Mouse (Mus musculus) limb, embryonic 13.5 days (tissue): ENCODE measurements around the gene Sgcd. TPM values are rescaled to one million over a fixed set of nuclear protein-coding genes. Genes with fewer than 3 reads are reported as not detected.

Experiments
- ATAC-seq: fragments of 200-750 bp; cut with Nextera tagmentation; 2 replicates; pipeline ENCODE4 v1.8.0; 2017; ENCODE audit warnings: low read depth, moderate number of reproducible peaks, moderate TSS enrichment; ENCODE audit not compliant: low FRiP score
- H3K27ac ChIP-seq: fragments of 300-500 bp; sonication (generic); 2 replicates; pipeline ENCODE4 v1.5.1; 2015; ENCODE audit warnings: inconsistent platforms, mild to moderate bottlenecking, moderate library complexity
- H3K27me3 ChIP-seq: fragments of 300-500 bp; sonication (generic); 2 replicates; pipeline ENCODE4 v1.6.1; 2015; ENCODE audit warnings: mild to moderate bottlenecking, inconsistent platforms
- H3K36me3 ChIP-seq: fragments of 300-500 bp; sonication (generic); 2 replicates; pipeline ENCODE4 v1.6.1; 2015; ENCODE audit warnings: inconsistent platforms, mild to moderate bottlenecking, moderate library complexity
- H3K4me1 ChIP-seq: fragments of 300-500 bp; sonication (generic); 2 replicates; pipeline ENCODE4 v1.6.1; 2015; ENCODE audit warnings: inconsistent platforms
- H3K4me2 ChIP-seq: fragments of 300-500 bp; sonication (generic); replicated peaks from 2 replicates; pipeline ENCODE4 v1.6.1; 2015; ENCODE audit warnings: inconsistent platforms, mild to moderate bottlenecking, moderate library complexity
- H3K4me3 ChIP-seq: fragments of 300-500 bp; sonication (generic); 2 replicates; pipeline ENCODE4 v1.5.1; 2015; ENCODE audit warnings: moderate library complexity, mild to moderate bottlenecking, inconsistent platforms
- H3K9ac ChIP-seq: fragments of 300-500 bp; sonication (generic); 2 replicates; pipeline ENCODE4 v1.6.1; 2015; ENCODE audit warnings: mild to moderate bottlenecking, inconsistent platforms
- H3K9me3 ChIP-seq: fragments of 300-500 bp; sonication (generic); 2 replicates; pipeline ENCODE4 v1.6.1; 2016; ENCODE audit warnings: inconsistent platforms
- WGBS: fragments of 180-500 bp; shearing (Covaris S2); methylation state at CpG from one replicate; pipeline ENCODE4 v1.1.7; 2015; 5-methylcytosine and 5-hydroxymethylcytosine counted together
- polyA plus RNA-seq: library from polyadenylated mRNA; unstranded; fragments of >200 nt; fragmentation: Nextera tagmentation; extraction: Ambion mirVana; gene quantifications from 2 replicates; pipeline ENCODE4 v1.2.1, GENCODE M21; 2015

Sgcd gene
- polyA plus RNA-seq, 1 experiment from 2014 or later, result 9.7 TPM

DNA sequence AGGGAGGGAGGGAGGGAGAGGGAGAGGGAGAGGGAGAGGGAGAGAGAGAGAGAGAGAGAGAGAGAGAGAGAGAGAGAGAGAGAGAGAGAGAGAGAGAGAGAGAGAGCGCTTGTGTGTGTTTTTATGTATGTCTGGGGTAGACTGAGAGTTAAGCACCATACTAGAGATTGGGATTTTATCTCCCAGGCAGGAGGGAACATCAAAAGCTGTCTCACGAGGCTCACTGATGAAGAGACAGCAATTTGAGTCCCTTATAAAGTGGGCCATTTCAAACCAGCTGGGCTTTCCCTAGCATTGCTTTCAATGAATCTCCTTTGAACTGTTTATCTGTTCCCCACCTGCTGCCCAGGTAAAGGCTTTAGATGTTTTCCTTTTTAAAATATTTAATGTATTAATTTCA is 973.1 kb downstream of the Sgcd start:
- no peaks in the 10 kb centered on the region for H3K27me3 ChIP-seq
- H3K9ac ChIP-seq, result no peak overlapping the region
- no peaks in the 10 kb centered on the region for H3K36me3 ChIP-seq
- H3K4me2 ChIP-seq, result no peak overlapping the region
- H3K9me3 ChIP-seq, result no peaks in the 10 kb centered on the region
- WGBS, result 50% methylated on average over 2 of the region's 2 CpGs
- H3K27ac ChIP-seq, result no peak overlapping the region
- ATAC-seq, result no peak
- H3K4me1 ChIP-seq, result no peaks in the 10 kb centered on the region
- no peak overlapping the region for H3K4me3 ChIP-seq

DNA sequence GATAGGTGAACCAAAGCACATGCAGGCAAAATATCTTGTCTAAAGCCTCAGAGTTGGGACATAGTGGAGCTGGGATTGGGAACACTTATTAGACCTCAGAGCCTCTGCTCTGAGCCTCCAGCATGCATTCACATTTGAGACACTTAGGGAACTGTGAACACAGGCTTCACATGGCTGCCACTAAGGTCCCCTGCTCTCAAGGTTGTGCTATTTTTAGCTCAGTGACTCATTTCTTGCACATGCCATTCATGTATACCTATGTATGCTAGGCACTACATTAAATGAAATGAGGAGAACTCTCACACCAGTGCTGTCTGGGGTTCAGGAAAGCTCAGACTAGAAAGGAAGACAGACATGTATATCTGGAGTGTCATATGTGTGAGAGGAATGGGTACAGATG is 974.5 kb downstream of the Sgcd start:
- H3K4me1 ChIP-seq, result no peaks in the 10 kb centered on the region
- no peaks in the 10 kb centered on the region for H3K27me3 ChIP-seq
- no peaks in the 10 kb centered on the region for H3K36me3 ChIP-seq
- H3K4me3 ChIP-seq, result no peak overlapping the region
- no peak overlapping the region for H3K9ac ChIP-seq
- ATAC-seq, result no peak
- H3K9me3 ChIP-seq, result no peaks in the 10 kb centered on the region
- no peak overlapping the region for H3K27ac ChIP-seq
- H3K4me2 ChIP-seq, result no peak overlapping the region

DNA sequence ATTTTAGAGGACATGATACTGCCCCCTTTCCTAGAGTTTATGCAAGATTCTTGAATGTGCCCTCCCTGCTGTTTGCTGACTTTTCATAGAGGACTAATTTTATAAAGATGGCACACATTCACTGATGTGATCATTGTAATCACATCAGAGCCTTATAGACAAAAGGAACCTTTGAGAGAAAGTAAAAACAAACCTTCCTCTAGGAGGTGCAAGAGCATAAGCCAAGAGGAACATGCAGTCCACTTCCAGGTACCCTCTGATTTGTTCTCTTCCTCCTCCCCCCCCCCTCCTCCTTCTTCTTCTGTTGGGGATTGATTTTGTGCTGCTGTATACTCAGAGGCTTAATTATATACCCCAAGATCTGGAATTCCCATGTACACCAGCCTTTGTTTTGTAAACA is 978.6 kb downstream of the Sgcd start:
- no peak overlapping the region for H3K4me2 ChIP-seq
- H3K36me3 ChIP-seq, result no peaks in the 10 kb centered on the region
- no peak overlapping the region for H3K9ac ChIP-seq
- H3K27ac ChIP-seq, result no peak overlapping the region
- ATAC-seq, result no peak
- H3K4me1 ChIP-seq, result no peaks in the 10 kb centered on the region
- H3K9me3 ChIP-seq, result no peaks in the 10 kb centered on the region
- no peak overlapping the region for H3K4me3 ChIP-seq
- H3K27me3 ChIP-seq, result no peaks in the 10 kb centered on the region

DNA sequence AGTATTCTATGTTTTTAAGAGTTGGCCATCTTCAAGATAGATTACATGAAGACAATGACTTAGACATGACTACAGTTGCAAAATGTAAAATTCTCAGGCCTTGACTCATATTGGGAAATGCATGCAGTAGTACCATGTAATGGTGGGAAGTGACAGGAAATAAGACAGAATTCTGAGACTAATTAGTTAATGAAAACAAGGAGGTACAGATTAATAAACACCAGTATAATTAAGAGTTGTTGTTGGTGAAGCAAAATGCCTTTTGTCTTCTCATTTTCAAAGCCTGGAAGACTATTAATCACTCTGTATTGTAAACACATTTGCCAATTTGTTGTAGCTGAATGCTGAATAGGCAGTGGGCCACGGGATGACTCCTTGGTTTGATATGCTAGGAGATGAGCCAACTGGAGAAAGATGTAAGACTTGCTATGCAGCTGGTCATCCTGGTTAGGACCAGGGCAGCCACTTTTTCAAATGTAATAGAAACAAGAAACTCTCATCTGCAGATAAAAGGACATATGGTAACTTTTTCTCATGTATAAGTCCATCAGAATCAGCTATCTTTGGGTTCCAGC is 983.4 kb downstream of the Sgcd start:
- Histone ChIP-seq H3K27ac (no peak overlapping the region), H3K9ac (no peak overlapping the region), H3K9me3 (no peaks in the 10 kb centered on the region), H3K27me3 (no peaks in the 10 kb centered on the region), H3K36me3 (no peaks in the 10 kb centered on the region), H3K4me3 (no peak overlapping the region), H3K4me2 (no peak overlapping the region), H3K4me1 (no peaks in the 10 kb centered on the region)
- no peak for ATAC-seq
- 62% methylated on average over 1 of the region's 1 CpGs for whole genome bisulfite sequencing

DNA sequence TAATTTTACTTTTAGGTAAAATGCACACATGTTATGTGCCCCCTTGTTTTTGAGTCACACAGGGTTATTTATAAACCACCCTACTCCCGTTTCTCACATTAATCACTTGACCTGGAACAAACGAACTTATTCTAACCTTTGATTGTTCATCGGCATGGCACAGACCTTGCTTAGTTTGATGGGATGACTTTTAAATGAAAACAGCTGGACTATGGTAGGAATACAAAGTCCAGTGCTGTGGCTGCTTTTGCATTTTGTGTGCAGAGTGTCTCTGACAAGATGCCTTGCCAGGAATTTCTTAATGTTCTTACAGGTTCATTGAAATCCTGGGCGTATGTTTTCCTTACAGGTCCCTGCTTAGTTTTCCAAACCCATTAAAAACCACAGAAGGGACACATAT is 1049.5 kb downstream of the Sgcd start:
- no peaks in the 10 kb centered on the region for H3K27me3 ChIP-seq
- H3K4me3 ChIP-seq, result no peak overlapping the region
- no peaks in the 10 kb centered on the region for H3K36me3 ChIP-seq
- H3K4me1 ChIP-seq, result no peaks in the 10 kb centered on the region
- H3K4me2 ChIP-seq, result no peak overlapping the region
- 21% methylated on average over 4 of the region's 4 CpGs for WGBS
- no peaks in the 10 kb centered on the region for H3K9me3 ChIP-seq
- no peak overlapping the region for H3K27ac ChIP-seq
- ATAC-seq, result no peak
- no peak overlapping the region for H3K9ac ChIP-seq

DNA sequence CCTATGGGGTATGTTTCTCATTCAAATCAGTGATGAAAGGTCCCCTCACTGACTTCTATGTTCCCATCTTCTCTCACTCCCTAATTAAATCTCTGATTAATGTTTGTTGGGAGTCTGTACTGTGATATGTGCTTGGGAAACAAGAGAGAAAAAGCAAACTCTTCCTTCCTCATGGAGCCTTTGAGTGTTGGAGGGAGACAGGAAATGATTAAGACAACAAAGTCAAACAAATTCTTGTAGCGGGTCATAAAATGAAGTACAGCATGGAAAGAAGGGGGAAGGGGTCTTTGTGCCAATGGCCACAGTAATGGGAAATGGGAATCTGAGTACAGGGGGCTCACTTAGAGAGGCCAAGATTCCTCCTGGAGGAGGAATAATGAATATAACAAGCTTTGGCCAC is 1063.8 kb downstream of the Sgcd start:
- H3K4me1 ChIP-seq, result no peaks in the 10 kb centered on the region
- H3K27me3 ChIP-seq, result no peaks in the 10 kb centered on the region
- H3K9me3 ChIP-seq, result no peaks in the 10 kb centered on the region
- no peak overlapping the region for H3K27ac ChIP-seq
- no peak overlapping the region for H3K9ac ChIP-seq
- no peak overlapping the region for H3K4me3 ChIP-seq
- no peaks in the 10 kb centered on the region for H3K36me3 ChIP-seq
- 55% methylated on average over 1 of the region's 1 CpGs for WGBS
- no peak for ATAC-seq
- no peak overlapping the region for H3K4me2 ChIP-seq

DNA sequence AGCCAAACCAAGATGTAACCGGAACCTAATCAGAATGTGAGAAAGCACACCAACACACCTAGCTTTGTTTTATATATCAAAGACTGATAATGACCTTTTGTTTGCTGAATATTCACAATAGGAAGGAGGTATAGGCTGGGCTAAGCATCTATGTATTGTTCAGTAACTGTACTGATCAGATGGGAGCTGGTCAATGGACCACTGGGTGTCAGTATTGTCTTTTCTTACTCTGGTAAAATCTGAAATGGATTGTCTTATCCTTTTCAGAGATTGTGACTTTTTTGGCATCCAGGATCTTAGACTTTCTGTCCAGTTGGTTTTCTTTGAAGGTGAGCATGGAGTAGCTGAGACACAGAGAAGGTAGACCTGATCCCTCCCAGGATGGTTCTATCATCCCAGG is 1068.5 kb downstream of the Sgcd start:
- H3K9ac ChIP-seq, result no peak overlapping the region
- 85% methylated on average over 1 of the region's 1 CpGs for WGBS
- no peak for ATAC-seq
- no peaks in the 10 kb centered on the region for H3K9me3 ChIP-seq
- H3K4me3 ChIP-seq, result no peak overlapping the region
- H3K4me2 ChIP-seq, result no peak overlapping the region
- H3K36me3 ChIP-seq, result no peaks in the 10 kb centered on the region
- no peaks in the 10 kb centered on the region for H3K27me3 ChIP-seq
- H3K27ac ChIP-seq, result no peak overlapping the region
- no peaks in the 10 kb centered on the region for H3K4me1 ChIP-seq

DNA sequence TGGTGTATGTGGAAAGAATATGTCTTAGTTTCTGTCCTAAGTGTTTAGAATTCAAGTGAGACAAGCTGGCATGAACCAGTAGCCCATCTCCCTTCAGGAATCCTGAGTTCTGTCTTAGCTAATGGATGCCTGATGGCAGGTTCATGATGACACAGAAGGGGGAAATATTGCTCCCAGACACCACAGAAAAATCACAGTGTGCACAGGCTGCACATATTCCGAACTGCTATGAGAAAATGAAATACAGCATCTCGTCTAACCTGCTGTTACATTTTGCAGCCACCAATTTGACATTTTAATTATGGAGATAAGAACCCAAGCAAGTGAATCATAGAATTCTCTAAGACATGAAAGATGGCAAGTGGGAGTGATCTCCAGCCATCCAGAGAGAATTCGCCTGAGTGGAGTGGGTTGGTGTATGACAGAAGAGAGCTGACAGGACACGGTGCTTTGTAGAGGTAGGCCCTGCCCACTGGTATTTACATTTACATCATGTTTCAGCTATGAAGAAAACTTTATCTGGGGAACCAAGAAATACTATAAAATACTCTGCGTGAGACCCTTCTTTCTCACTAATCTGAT is 1076.0 kb downstream of the Sgcd start:
- no peak overlapping the region for H3K9ac ChIP-seq
- 84% methylated on average over 5 of the region's 5 CpGs for WGBS
- no peaks in the 10 kb centered on the region for H3K27me3 ChIP-seq
- H3K4me2 ChIP-seq, result no peak overlapping the region
- no peak overlapping the region for H3K4me3 ChIP-seq
- H3K27ac ChIP-seq, result no peak overlapping the region
- no peak for ATAC-seq
- H3K4me1 ChIP-seq, result no peaks in the 10 kb centered on the region
- no peaks in the 10 kb centered on the region for H3K9me3 ChIP-seq
- no peaks in the 10 kb centered on the region for H3K36me3 ChIP-seq

DNA sequence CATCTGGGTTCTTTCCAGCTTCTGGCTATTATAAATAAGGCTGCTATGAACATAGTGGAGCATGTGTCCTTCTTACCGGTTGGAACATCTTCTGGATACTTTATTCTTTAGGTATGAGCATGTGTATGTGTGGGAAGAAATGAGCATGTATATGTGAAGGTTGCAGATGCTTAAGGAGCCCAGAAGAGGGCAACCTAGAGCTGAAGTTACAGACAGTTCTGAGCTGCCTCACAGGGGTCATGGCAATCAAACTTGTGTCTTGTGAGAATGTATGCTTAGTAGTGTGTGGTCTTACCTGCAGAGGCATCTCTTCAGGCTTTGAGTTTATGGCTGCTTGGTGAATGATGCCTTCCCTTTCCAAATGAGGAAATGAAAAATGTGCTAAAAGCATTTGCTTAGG is 1084.5 kb downstream of the Sgcd start:
- no peak for ATAC-seq
- H3K4me1 ChIP-seq, result no peaks in the 10 kb centered on the region
- no peaks in the 10 kb centered on the region for H3K27me3 ChIP-seq
- no peak overlapping the region for H3K4me3 ChIP-seq
- H3K9me3 ChIP-seq, result 0 out of 2 replicates have a peak, but pooled peaks cover 3% of the 10 kb centered on the region
- 88% methylated on average over 1 of the region's 1 CpGs for WGBS
- H3K36me3 ChIP-seq, result no peaks in the 10 kb centered on the region
- H3K9ac ChIP-seq, result no peak overlapping the region
- no peak overlapping the region for H3K4me2 ChIP-seq
- H3K27ac ChIP-seq, result no peak overlapping the region

DNA sequence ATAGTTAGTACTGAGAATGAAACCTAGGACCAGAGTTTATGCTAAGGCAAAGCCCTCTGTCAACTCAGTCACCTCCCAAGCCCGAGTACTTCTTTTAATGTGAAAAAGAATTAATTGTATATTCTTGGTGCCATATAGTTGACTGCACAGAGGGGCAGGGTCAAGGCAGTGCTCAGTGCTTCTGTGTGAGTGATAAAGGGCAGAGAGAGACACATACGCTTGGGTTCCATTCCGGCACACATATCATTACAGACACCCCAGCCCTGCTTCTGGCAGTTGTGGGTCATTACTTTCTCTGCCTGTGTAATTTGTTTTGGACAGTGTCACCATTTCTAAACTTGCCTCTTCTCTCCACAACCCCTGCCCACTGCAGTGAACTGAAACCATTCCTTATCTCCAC is 1099.7 kb downstream of the Sgcd start:
- ATAC-seq, result no peak
- H3K4me2 ChIP-seq, result no peak overlapping the region
- no peaks in the 10 kb centered on the region for H3K4me1 ChIP-seq
- H3K27me3 ChIP-seq, result no peaks in the 10 kb centered on the region
- WGBS, result 86% methylated on average over 3 of the region's 3 CpGs
- no peaks in the 10 kb centered on the region for H3K9me3 ChIP-seq
- H3K36me3 ChIP-seq, result no peaks in the 10 kb centered on the region
- H3K27ac ChIP-seq, result no peak overlapping the region
- no peak overlapping the region for H3K4me3 ChIP-seq
- H3K9ac ChIP-seq, result no peak overlapping the region

DNA sequence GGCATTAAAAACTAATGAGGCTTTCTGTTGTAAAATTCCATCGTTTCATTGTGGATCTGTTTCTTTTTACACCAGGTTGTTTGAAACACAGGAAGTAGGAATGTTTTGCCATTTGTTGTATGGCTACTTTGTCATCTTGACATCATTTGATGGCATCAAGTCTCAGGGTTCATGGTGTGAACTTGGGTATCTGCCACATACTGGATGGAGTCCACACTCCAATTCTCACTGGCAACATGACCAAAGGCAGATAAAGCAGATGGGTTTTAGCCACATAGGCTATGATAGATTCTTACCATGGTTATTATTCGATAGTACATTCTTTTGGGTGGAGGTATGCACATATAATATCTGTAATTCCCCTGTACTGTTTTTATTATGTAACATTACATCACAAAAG is 1106.3 kb downstream of the Sgcd start:
- H3K27me3 ChIP-seq, result no peaks in the 10 kb centered on the region
- H3K4me3 ChIP-seq, result no peak overlapping the region
- no peaks in the 10 kb centered on the region for H3K9me3 ChIP-seq
- 83% methylated on average over 2 of the region's 2 CpGs for WGBS
- H3K27ac ChIP-seq, result no peak overlapping the region
- H3K36me3 ChIP-seq, result no peaks in the 10 kb centered on the region
- no peak overlapping the region for H3K9ac ChIP-seq
- H3K4me2 ChIP-seq, result no peak overlapping the region
- ATAC-seq, result no peak
- H3K4me1 ChIP-seq, result no peaks in the 10 kb centered on the region

DNA sequence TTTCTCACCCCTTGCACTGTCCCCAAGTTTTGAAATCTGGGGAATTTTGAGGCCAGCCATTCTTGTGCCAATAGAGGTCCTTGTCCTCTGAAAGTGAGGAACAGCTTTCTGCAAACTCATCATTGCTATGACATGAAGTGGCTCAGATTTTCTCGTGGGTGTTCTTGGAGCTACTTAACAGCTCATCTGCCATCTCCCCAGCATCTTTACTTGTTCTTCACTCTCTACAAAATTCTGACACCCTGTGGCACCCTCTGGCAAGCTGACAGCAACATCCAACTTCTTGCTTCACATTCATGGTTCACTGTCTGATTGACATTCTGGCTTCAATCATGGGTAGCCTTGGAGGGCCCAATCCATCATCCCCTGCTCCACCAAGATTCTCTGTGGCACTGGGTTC is 1113.0 kb downstream of the Sgcd start:
- Histone ChIP-seq H3K4me1 (no peaks in the 10 kb centered on the region), H3K27me3 (no peaks in the 10 kb centered on the region), H3K4me2 (no peak overlapping the region), H3K9ac (no peak overlapping the region), H3K4me3 (no peak overlapping the region), H3K27ac (no peak overlapping the region), H3K9me3 (no peaks in the 10 kb centered on the region), H3K36me3 (no peaks in the 10 kb centered on the region)
- 65% methylated on average over 1 of the region's 1 CpGs for WGBS
- ATAC-seq, result no peak

DNA sequence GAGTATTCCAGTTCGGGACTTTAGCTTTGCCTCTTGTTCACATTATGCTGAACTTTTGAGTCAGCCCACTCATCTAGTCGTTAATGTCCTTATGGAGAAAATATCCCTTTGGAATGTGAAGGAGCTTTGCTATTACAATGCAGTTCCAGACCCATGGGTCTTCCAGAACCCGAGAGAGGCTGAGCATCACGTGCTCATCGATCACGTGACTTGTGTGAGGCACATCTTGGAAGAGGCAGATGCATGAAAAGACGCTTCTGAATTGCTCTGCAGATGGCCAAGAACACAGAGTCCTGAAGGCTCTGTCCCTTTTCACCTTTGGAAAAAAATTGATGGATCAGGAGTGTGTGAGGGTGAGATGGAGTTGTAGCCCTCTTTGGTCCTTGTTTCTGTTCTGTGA is 1120.2 kb downstream of the Sgcd start:
- Histone ChIP-seq H3K4me1 (no peaks in the 10 kb centered on the region), H3K36me3 (no peaks in the 10 kb centered on the region), H3K4me2 (no peak overlapping the region), H3K9me3 (no peaks in the 10 kb centered on the region), H3K9ac (no peak overlapping the region), H3K4me3 (no peak overlapping the region), H3K27me3 (no peaks in the 10 kb centered on the region), H3K27ac (no peak overlapping the region)
- no peak for ATAC-seq
- WGBS, result 78% methylated on average over 7 of the region's 7 CpGs
